Mouse (Mus musculus): ENCODE results near the gene Slc47a1. TPM values are rescaled to one million over a fixed set of nuclear protein-coding genes. Genes with fewer than 3 reads are reported as not detected.
"Not testable (repeated sequence)": the region's sequence is repeated elsewhere in the genome, so short reads cannot be mapped to it uniquely, and the experiment has no call there.

Gene Slc47a1
- 8.0 and 9.8 TPM in 2 replicates for polyA plus RNA-seq (2015; fragmentation: Nextera tagmentation; extraction: Ambion mirVana)

GRCm38 (mm10) chr11:61377881-61378613 is at the start of gene Slc47a1:
Slc47a1 (minus strand) TSS chr11:61378345.
- H3K9me3 ChIP-seq (ENCODE audit: control insufficient read depth) = no peaks in the 10 kb centered on the region
- H3K27me3 ChIP-seq (replicated peaks; ENCODE audit: control insufficient read depth, insufficient read depth, low read length) = peaks cover 16% of the 10 kb centered on the region; the same call in 1 of the 2 replicates
- no peak for TF ChIP-seq CTCF (IDR thresholded peaks at IDR 0.05; ENCODE audit: low read depth)
- H3K27ac ChIP-seq (ENCODE audit: low read depth, low read length) = peak within 1 kb of the TSS; percentile 70
- H3K4me3 ChIP-seq (ENCODE audit: low read depth, low read length) = peak within 1 kb of the TSS; percentile 23; the same call in 1 of the 2 replicates
- peak within 1 kb of the TSS; percentile 67 for H3K4me2 ChIP-seq (replicated peaks; ENCODE audit: low read depth)
- H3K36me3 ChIP-seq (ENCODE audit: control insufficient read depth, insufficient read depth) = no peaks in the 10 kb centered on the region
- ATAC-seq = peak; percentile 61
- 0 out of 2 replicates have a peak, but pooled peaks cover 4% of the 10 kb centered on the region for H3K4me1 ChIP-seq (replicated peaks; ENCODE audit: control insufficient read depth, insufficient read depth, low read length)
- peak within 1 kb of the TSS; percentile 45; the same call in 1 of the 2 replicates for H3K9ac ChIP-seq (ENCODE audit: low read depth, low read length)
- WGBS = 9% methylated on average over 39 of the region's 39 CpGs

- H3K4me1 ChIP-seq (replicated peaks; ENCODE audit: control insufficient read depth, insufficient read depth, low read length) = no peaks in the 10 kb centered on the region
- TF ChIP-seq CTCF (IDR thresholded peaks at IDR 0.05; ENCODE audit: low read depth) = no peak
- no peaks in the 10 kb centered on the region for H3K9me3 ChIP-seq (ENCODE audit: control insufficient read depth)
- no peak overlapping the region for H3K27ac ChIP-seq (ENCODE audit: low read depth, low read length)
- no peaks in the 10 kb centered on the region for H3K27me3 ChIP-seq (replicated peaks; ENCODE audit: control insufficient read depth, insufficient read depth, low read length)
- 89% methylated on average over 6 of the region's 6 CpGs for WGBS
- no peak overlapping the region for H3K4me2 ChIP-seq (replicated peaks; ENCODE audit: low read depth)
- no peak overlapping the region for H3K4me3 ChIP-seq (ENCODE audit: low read depth, low read length)
- no peak for ATAC-seq
- H3K9ac ChIP-seq (ENCODE audit: low read depth, low read length) = 0 out of 2 replicates have a peak overlapping the region, but pooled peaks have one; percentile 0
- no peaks in the 10 kb centered on the region for H3K36me3 ChIP-seq (ENCODE audit: control insufficient read depth, insufficient read depth)
Observed at GRCm38 (mm10) chr11:61419253-61419652, 41.1 kb upstream of the Slc47a1 start.

GRCm38 (mm10) chr11:61417945-61418551 is 39.9 kb upstream of the Slc47a1 start:
- peak; percentile 99 for TF ChIP-seq CTCF (IDR thresholded peaks at IDR 0.05; ENCODE audit: low read depth)
- Histone ChIP-seq H3K36me3 (ENCODE audit: control insufficient read depth, insufficient read depth) (no peaks in the 10 kb centered on the region), H3K27ac (ENCODE audit: low read depth, low read length) (no peak overlapping the region), H3K9ac (ENCODE audit: low read depth, low read length) (no peak overlapping the region), H3K27me3 (replicated peaks; ENCODE audit: control insufficient read depth, insufficient read depth, low read length) (no peaks in the 10 kb centered on the region), H3K4me1 (replicated peaks; ENCODE audit: control insufficient read depth, insufficient read depth, low read length) (no peaks in the 10 kb centered on the region), H3K4me3 (ENCODE audit: low read depth, low read length) (no peak overlapping the region), H3K4me2 (replicated peaks; ENCODE audit: low read depth) (no peak overlapping the region), H3K9me3 (ENCODE audit: control insufficient read depth) (no peaks in the 10 kb centered on the region)
- WGBS = 22% methylated on average over 6 of the region's 6 CpGs
- peak; percentile 69 for ATAC-seq

GRCm38 (mm10) chr11:61416540-61416939 is 38.4 kb upstream of the Slc47a1 start:
- H3K9ac ChIP-seq (ENCODE audit: low read depth, low read length); H3K27ac ChIP-seq (ENCODE audit: low read depth, low read length); H3K4me1 ChIP-seq (replicated peaks; ENCODE audit: control insufficient read depth, insufficient read depth, low read length); H3K27me3 ChIP-seq (replicated peaks; ENCODE audit: control insufficient read depth, insufficient read depth, low read length); H3K9me3 ChIP-seq (ENCODE audit: control insufficient read depth); H3K4me3 ChIP-seq (ENCODE audit: low read depth, low read length); H3K36me3 ChIP-seq (ENCODE audit: control insufficient read depth, insufficient read depth); ATAC-seq; H3K4me2 ChIP-seq (replicated peaks; ENCODE audit: low read depth): not testable (repeated sequence)
- peak; percentile 70 for TF ChIP-seq CTCF (IDR thresholded peaks at IDR 0.05; ENCODE audit: low read depth)
- 82% methylated on average over 17 of the region's 17 CpGs for WGBS

GRCm38 (mm10) chr11:61415444-61415843 is 37.3 kb upstream of the Slc47a1 start:
- Histone ChIP-seq H3K9ac (ENCODE audit: low read depth, low read length) (no peak overlapping the region), H3K36me3 (ENCODE audit: control insufficient read depth, insufficient read depth) (no peaks in the 10 kb centered on the region), H3K4me1 (replicated peaks; ENCODE audit: control insufficient read depth, insufficient read depth, low read length) (no peaks in the 10 kb centered on the region), H3K27me3 (replicated peaks; ENCODE audit: control insufficient read depth, insufficient read depth, low read length) (no peaks in the 10 kb centered on the region), H3K4me2 (replicated peaks; ENCODE audit: low read depth) (no peak overlapping the region), H3K9me3 (ENCODE audit: control insufficient read depth) (no peaks in the 10 kb centered on the region), H3K27ac (ENCODE audit: low read depth, low read length) (no peak overlapping the region), H3K4me3 (ENCODE audit: low read depth, low read length) (no peak overlapping the region)
- no peak for ATAC-seq
- 82% methylated on average over 1 of the region's 1 CpGs for WGBS
- TF ChIP-seq CTCF (IDR thresholded peaks at IDR 0.05; ENCODE audit: low read depth) = no peak

- no peaks in the 10 kb centered on the region for H3K9me3 ChIP-seq (ENCODE audit: control insufficient read depth)
- H3K27me3 ChIP-seq (replicated peaks; ENCODE audit: control insufficient read depth, insufficient read depth, low read length) = no peaks in the 10 kb centered on the region
- H3K27ac ChIP-seq (ENCODE audit: low read depth, low read length) = no peak overlapping the region
- H3K4me2 ChIP-seq (replicated peaks; ENCODE audit: low read depth) = no peak overlapping the region
- H3K9ac ChIP-seq (ENCODE audit: low read depth, low read length) = no peak overlapping the region
- H3K4me3 ChIP-seq (ENCODE audit: low read depth, low read length) = no peak overlapping the region
- H3K36me3 ChIP-seq (ENCODE audit: control insufficient read depth, insufficient read depth) = no peaks in the 10 kb centered on the region
- WGBS = 83% methylated on average over 3 of the region's 3 CpGs
- H3K4me1 ChIP-seq (replicated peaks; ENCODE audit: control insufficient read depth, insufficient read depth, low read length) = no peaks in the 10 kb centered on the region
- peak; percentile 34; the same call in 1 of the 2 replicates for TF ChIP-seq CTCF (IDR thresholded peaks at IDR 0.05; ENCODE audit: low read depth)
- ATAC-seq = no peak
Observed at GRCm38 (mm10) chr11:61414560-61414959, 36.4 kb upstream of the Slc47a1 start.

Measured in intestine, postnatal 0 days (tissue).